Mouse (Mus musculus) heart, adult 2 months (tissue): ENCODE measurements around the gene Slc2a5. TPM values are rescaled to one million over a fixed set of nuclear protein-coding genes. Genes with fewer than 3 reads are reported as not detected.
A peak's percentile ranks its signal among the peaks of the same experiment; 100 is the strongest.

Experiments
- DNase-seq, 2 experiments: peaks; one replicate each; pipeline ENCODE4 v3.0.0; 2021
- H3K27ac ChIP-seq: fragments of 200-600 bp; 2 replicates; pipeline ENCODE4 v1.8.1; 2022
- H3K27me3 ChIP-seq: fragments of 200-500 bp; 2 replicates; pipeline ENCODE4 v1.6.1; 2012; ENCODE audit warnings: mild to moderate bottlenecking, low read length, inconsistent platforms, mixed read lengths; ENCODE audit not compliant: control insufficient read depth, insufficient read depth
- H3K36me3 ChIP-seq: fragments of 200-500 bp; 2 replicates; pipeline ENCODE4 v1.6.1; 2012; ENCODE audit warnings: low read length, inconsistent platforms; ENCODE audit not compliant: control insufficient read depth, insufficient read depth
- H3K4me1 ChIP-seq: fragments of 200-500 bp; 2 replicates; pipeline ENCODE4 v1.6.1; 2011; ENCODE audit warnings: low read length; ENCODE audit not compliant: control insufficient read depth, insufficient read depth
- H3K4me3 ChIP-seq: fragments of 200-600 bp; 2 replicates; pipeline ENCODE4 v1.8.1; 2022
- H3K79me2 ChIP-seq: fragments of 200-500 bp; replicated peaks from 2 replicates; pipeline ENCODE4 v1.6.1; 2012; ENCODE audit warnings: mild to moderate bottlenecking, inconsistent platforms, low read length, moderate library complexity, mixed read lengths; ENCODE audit not compliant: control insufficient read depth, insufficient read depth
- H3K9ac ChIP-seq: fragments of 200-500 bp; 2 replicates; pipeline ENCODE4 v1.6.1; 2012; ENCODE audit warnings: low read depth, mild to moderate bottlenecking, control low read depth, inconsistent platforms, low read length, mixed read lengths
- CTCF ChIP-seq: fragments of 200-600 bp; IDR thresholded peaks from 2 replicates; pipeline ENCODE4 v1.8.1; 2022; ENCODE audit warnings: antibody characterized with exemption, mild to moderate bottlenecking, moderate library complexity
- EP300 ChIP-seq: fragments of 200-500 bp; IDR thresholded peaks from 2 replicates; pipeline ENCODE4 v1.6.1; 2011; ENCODE audit warnings: low read depth, low read length, control low read depth; ENCODE audit not compliant: insufficient read depth
- POLR2A ChIP-seq: fragments of 200-500 bp; IDR thresholded peaks from 2 replicates; pipeline ENCODE4 v1.6.1; 2011; ENCODE audit warnings: mild to moderate bottlenecking, low read depth, low read length, control low read depth; ENCODE audit not compliant: insufficient read depth
- WGBS: fragments of 180-500 bp; shearing (Covaris S2); methylation state at CpG from one replicate; pipeline ENCODE4 v1.1.7; 2018; 5-methylcytosine and 5-hydroxymethylcytosine counted together
- intact Hi-C: fragments of 180-260 bp; cut with DNase I; formaldehyde crosslinking; loops from one replicate; pipeline ENCODE4 v1.15.1; 2025
- polyA plus RNA-seq: library from polyadenylated mRNA; depleted of rRNA; stranded (reverse); fragments of >200 nt; gene quantifications from 2 replicates; pipeline ENCODE4 v1.2.3, GENCODE M21; 2012
- total RNA-seq, 2 experiments: library from RNA; stranded (reverse); gene quantifications; 2 replicates each; pipeline ENCODE4 v1.2.3; 2021

Gene Slc2a5
- total and polyA plus RNA-seq, 3 experiments = 0.09 to 1.8 TPM; not detected in 1

DNA sequence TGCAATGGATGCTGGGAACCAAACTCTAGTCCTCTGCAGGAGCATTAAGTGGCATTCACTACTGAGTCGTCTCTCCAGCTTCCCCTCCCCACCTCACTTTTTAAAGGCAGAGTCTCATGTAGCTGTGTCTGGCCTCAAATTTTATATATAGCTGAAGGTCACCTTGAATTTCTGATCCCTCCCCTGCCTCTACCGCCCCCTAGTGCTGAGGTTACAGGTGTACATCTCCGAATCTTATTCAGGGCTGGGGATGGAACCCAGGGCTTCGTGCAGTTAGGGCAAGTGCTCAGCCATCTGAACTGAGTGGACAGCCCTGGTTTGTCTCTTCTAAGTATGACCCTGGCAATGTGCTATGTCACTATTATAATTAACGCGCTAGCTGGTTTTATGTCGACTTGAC, 32.0 kb downstream of the Slc2a5 start:
- TF ChIP-seq EP300 (no peak), CTCF (peak; percentile 11)
- H3K79me2 ChIP-seq = no peaks in the 10 kb centered on the region
- no peak overlapping the region for H3K9ac ChIP-seq
- no peak overlapping the region for H3K27ac ChIP-seq
- no peak for DNase-seq
- intact Hi-C loops = no loop called here
- H3K4me3 ChIP-seq = no peak overlapping the region
- peaks cover 1% of the 10 kb centered on the region; the same call in 1 of the 2 replicates for H3K27me3 ChIP-seq
- peaks cover 1% of the 10 kb centered on the region; the same call in 1 of the 2 replicates for H3K4me1 ChIP-seq
- no peaks in the 10 kb centered on the region for H3K36me3 ChIP-seq
- WGBS = 78% methylated on average over 7 of the region's 7 CpGs

DNA sequence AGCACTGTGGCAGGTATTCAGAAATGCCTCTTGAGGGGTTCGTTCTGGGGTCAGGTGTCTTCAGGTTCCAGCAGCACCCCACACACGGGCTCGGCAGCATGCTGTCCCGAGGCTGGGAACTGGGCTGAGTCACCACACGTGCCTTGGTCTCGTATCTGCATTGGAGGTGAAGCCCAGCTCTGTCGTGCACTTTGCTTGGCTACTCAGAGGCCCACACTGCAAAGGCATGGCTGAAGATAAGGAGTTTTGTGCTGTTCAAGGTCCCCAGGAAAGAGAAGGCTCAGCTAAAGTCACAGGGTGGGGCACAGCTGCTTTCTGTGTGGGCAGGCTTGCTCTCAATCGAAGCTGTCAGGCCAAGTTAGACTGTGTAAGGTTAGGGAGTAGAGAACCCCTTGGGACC, 33.4 kb downstream of the Slc2a5 start:
- Histone ChIP-seq H3K36me3 (no peaks in the 10 kb centered on the region), H3K27me3 (peaks cover 1% of the 10 kb centered on the region; the same call in 1 of the 2 replicates), H3K27ac (no peak overlapping the region), H3K4me3 (no peak overlapping the region), H3K79me2 (no peaks in the 10 kb centered on the region), H3K9ac (no peak overlapping the region), H3K4me1 (peaks cover 1% of the 10 kb centered on the region; the same call in 1 of the 2 replicates)
- TF ChIP-seq EP300 = no peak
- no peak for TF ChIP-seq POLR2A
- TF ChIP-seq CTCF = no peak
- 59% methylated on average over 8 of the region's 8 CpGs for WGBS
- intact Hi-C loops = no loop called here
- no peak for DNase-seq

- no peaks in the 10 kb centered on the region for H3K79me2 ChIP-seq
Measured at GRCm38 (mm10) chr4:150155301-150155700, 36.2 kb downstream of the Slc2a5 start.

DNA sequence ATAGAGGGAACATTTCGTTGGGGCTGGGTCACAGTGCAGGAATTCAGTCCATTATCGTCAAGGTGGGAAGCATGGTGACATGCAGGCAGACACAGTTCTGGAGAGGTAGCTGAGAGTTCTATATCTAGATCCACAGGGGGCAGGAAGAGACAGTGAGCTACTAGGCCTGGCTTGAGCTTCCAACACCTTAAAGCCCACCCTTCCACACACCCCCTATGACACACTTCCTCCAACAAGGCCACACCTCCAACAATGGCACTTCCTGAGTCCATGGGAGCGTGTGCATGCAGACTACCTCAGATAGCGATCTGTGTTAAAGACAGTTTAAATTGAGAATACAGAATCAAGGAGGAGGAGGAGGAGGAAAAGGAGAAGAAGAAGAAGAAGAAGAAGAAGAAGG, 36.6 kb downstream of the Slc2a5 start:
- no peak overlapping the region for H3K9ac ChIP-seq
- TF ChIP-seq CTCF (no peak), POLR2A (no peak), EP300 (no peak)
- intact Hi-C loops = no loop called here
- 75% methylated on average over 4 of the region's 4 CpGs for WGBS
- no peaks in the 10 kb centered on the region for H3K36me3 ChIP-seq
- peaks cover 1% of the 10 kb centered on the region; the same call in 1 of the 2 replicates for H3K4me1 ChIP-seq
- H3K79me2 ChIP-seq = no peaks in the 10 kb centered on the region
- no peak for DNase-seq
- H3K27ac ChIP-seq = no peak overlapping the region
- no peaks in the 10 kb centered on the region for H3K27me3 ChIP-seq
- H3K4me3 ChIP-seq = no peak overlapping the region

More at GRCm38 (mm10) chr4:150155301-150155700, 36.2 kb downstream of the Slc2a5 start:
- DNase-seq = no peak
- intact Hi-C loops = no loop called here
- 80% methylated on average over 4 of the region's 4 CpGs for WGBS
- no peak overlapping the region for H3K27ac ChIP-seq
- TF ChIP-seq EP300 = no peak
- TF ChIP-seq CTCF = no peak
- TF ChIP-seq POLR2A = no peak
- H3K4me1 ChIP-seq = peaks cover 1% of the 10 kb centered on the region; the same call in 1 of the 2 replicates
- H3K4me3 ChIP-seq = no peak overlapping the region
- H3K9ac ChIP-seq = no peak overlapping the region
- H3K36me3 ChIP-seq = no peaks in the 10 kb centered on the region
- no peaks in the 10 kb centered on the region for H3K27me3 ChIP-seq

- no peak for TF ChIP-seq CTCF
- TF ChIP-seq POLR2A = no peak
- TF ChIP-seq EP300 = no peak
- Histone ChIP-seq H3K27me3 (no peaks in the 10 kb centered on the region), H3K36me3 (no peaks in the 10 kb centered on the region), H3K9ac (no peak overlapping the region), H3K79me2 (no peaks in the 10 kb centered on the region), H3K4me3 (no peak overlapping the region), H3K27ac (no peak overlapping the region), H3K4me1 (peaks cover 1% of the 10 kb centered on the region; the same call in 1 of the 2 replicates)
- DNase-seq = no peak
- intact Hi-C loops = no loop called here
- WGBS = 68% methylated on average over 14 of the region's 14 CpGs
Measured at GRCm38 (mm10) chr4:150157348-150157882, 38.3 kb downstream of the Slc2a5 start.

- Histone ChIP-seq H3K27me3 (no peaks in the 10 kb centered on the region), H3K4me1 (peaks cover 1% of the 10 kb centered on the region; the same call in 1 of the 2 replicates), H3K4me3 (no peak overlapping the region), H3K9ac (no peak overlapping the region), H3K79me2 (no peaks in the 10 kb centered on the region), H3K27ac (no peak overlapping the region), H3K36me3 (no peaks in the 10 kb centered on the region)
- intact Hi-C loops = no loop called here
- no peak for TF ChIP-seq CTCF
- no peak for TF ChIP-seq POLR2A
- no peak for TF ChIP-seq EP300
- no peak for DNase-seq
- WGBS = 74% methylated on average over 2 of the region's 2 CpGs
Measured at GRCm38 (mm10) chr4:150159458-150159857, 40.4 kb downstream of the Slc2a5 start.
